Mouse (Mus musculus): ENCODE data around the gene Tuba3b. TPM values are rescaled to one million over a fixed set of nuclear protein-coding genes. Genes with fewer than 3 reads are reported as not detected.

Gene Tuba3b
- polyA plus RNA-seq, 1 experiment from 2014 or later, result not detected

DNA sequence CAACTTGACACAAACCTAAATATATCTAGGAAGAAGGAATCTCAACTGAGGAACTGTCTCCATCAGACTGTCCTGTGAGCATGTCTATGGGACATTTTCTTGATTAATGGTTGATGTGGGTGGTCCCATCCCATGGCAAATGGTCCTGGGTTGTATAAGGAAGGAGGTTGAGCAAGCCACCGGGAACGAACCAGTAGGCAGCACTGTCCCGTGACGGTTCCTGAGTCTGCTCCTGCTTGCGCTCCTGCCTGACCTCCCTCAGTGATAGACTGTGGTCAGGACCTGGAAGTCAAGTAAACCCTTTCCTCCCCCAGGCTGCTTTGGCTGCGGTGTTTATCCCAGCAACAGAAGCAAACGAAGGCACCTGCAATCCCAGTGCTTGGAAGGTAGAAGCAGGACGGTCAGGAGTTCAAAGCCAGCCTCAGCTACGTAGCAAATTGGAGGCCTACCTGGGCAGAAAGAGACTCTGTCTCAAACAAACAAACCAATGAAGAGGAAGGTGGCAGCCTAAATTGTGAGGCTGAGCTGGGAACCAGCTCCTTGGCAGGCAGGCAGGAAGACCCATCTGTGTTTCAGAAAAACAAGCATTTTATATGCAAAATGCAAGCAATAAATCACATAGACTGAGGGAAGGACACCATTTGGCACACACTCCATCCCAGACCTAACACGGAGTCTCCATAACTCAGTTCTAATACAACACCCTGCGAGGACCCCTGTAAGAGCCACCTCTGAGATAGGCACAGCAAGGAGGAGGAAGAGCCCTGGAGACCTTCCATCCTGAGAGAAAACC is 24.9 kb upstream of the Tuba3b start:
- Histone ChIP-seq H3K27me3 (no peaks in the 10 kb centered on the region), H3K27ac (replicated peaks) (no peak overlapping the region; the same call in 1 of the 2 replicates), H3K9ac (no peak overlapping the region), H3K4me3 (no peak overlapping the region), H3K36me3 (no peaks in the 10 kb centered on the region), H3K4me2 (no peak overlapping the region), H3K4me1 (replicated peaks) (peaks cover 26% of the 10 kb centered on the region), H3K9me3 (no peaks in the 10 kb centered on the region)
- WGBS, result 67% methylated on average over 11 of the region's 11 CpGs
- no peak for ATAC-seq (ENCODE audit: low read depth)

DNA sequence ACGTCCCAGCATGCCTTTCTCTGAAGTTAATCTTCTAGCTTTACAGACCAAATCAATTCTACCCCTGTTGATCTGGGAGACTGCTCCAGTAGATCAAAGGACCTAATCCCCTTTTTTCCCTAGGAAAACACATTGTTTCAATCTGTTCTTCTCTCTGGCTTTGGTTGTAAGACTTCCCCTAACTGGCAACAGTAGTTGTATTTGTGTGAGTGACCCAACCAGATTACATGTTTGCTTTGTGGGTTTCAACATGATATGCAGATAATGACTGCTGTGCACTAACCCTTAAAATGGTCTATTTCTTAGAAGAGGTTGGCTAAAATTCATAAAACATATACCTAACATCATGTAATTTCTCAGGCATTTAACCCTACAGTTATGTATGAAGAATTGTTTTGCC is 24.0 kb upstream of the Tuba3b start:
- 88% methylated on average over 1 of the region's 1 CpGs for WGBS
- peaks cover 24% of the 10 kb centered on the region for H3K4me1 ChIP-seq (replicated peaks)
- H3K9ac ChIP-seq, result no peak overlapping the region
- no peaks in the 10 kb centered on the region for H3K27me3 ChIP-seq
- no peaks in the 10 kb centered on the region for H3K9me3 ChIP-seq
- ATAC-seq (ENCODE audit: low read depth), result no peak
- no peak overlapping the region for H3K4me3 ChIP-seq
- no peak overlapping the region for H3K4me2 ChIP-seq
- no peak overlapping the region for H3K27ac ChIP-seq (replicated peaks)
- H3K36me3 ChIP-seq, result no peaks in the 10 kb centered on the region

- no peaks in the 10 kb centered on the region for H3K9me3 ChIP-seq
- H3K36me3 ChIP-seq, result no peaks in the 10 kb centered on the region
- peak overlapping the region; percentile 56 for H3K27ac ChIP-seq (replicated peaks)
- ATAC-seq (ENCODE audit: low read depth), result no peak
- H3K27me3 ChIP-seq, result no peaks in the 10 kb centered on the region
- H3K4me2 ChIP-seq, result no peak overlapping the region
- H3K4me1 ChIP-seq (replicated peaks), result peaks cover 24% of the 10 kb centered on the region
- H3K4me3 ChIP-seq, result no peak overlapping the region
- 66% methylated on average over 6 of the region's 6 CpGs for WGBS
- no peak overlapping the region for H3K9ac ChIP-seq
Measured at GRCm38 (mm10) chr6:145592036-145592435, 23.5 kb upstream of the Tuba3b start.

DNA sequence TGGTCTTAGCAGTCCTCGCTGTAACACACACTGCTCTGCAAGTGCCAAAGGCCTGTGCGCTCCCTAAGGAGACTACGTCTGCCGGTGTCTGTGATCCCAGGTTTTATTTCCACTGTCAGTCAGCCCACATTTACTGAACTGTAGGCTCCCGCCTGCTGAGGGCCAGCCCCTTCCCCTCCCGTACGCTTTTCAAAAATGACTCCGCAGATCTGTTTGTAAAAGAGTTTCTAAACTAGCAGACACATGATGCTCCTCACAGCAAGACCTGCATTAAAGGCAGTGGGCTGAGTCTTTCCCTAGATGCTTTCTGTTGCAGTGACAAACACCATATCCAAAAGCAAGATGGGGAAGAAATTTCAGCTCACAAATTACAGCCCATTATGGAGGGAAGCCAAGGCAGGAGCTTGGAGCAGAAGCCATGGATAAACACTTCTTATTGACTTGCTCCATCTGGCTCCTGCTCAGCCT is 23.0 kb upstream of the Tuba3b start:
- ATAC-seq (ENCODE audit: low read depth), result no peak
- Histone ChIP-seq H3K36me3 (no peaks in the 10 kb centered on the region), H3K9ac (no peak overlapping the region), H3K4me3 (no peak overlapping the region), H3K9me3 (no peaks in the 10 kb centered on the region), H3K4me1 (replicated peaks) (peaks cover 24% of the 10 kb centered on the region), H3K4me2 (0 out of 2 replicates have a peak overlapping the region, but pooled peaks have one; percentile 4), H3K27ac (replicated peaks) (peak overlapping the region; percentile 56), H3K27me3 (no peaks in the 10 kb centered on the region)
- WGBS, result 32% methylated on average over 8 of the region's 8 CpGs

GRCm38 (mm10) chr6:145593991-145594390 is 21.6 kb upstream of the Tuba3b start:
- no peaks in the 10 kb centered on the region for H3K27me3 ChIP-seq
- no peak overlapping the region for H3K4me2 ChIP-seq
- 55% methylated on average over 7 of the region's 7 CpGs for WGBS
- ATAC-seq (ENCODE audit: low read depth), result no peak
- H3K9ac ChIP-seq, result no peak overlapping the region
- H3K9me3 ChIP-seq, result no peaks in the 10 kb centered on the region
- H3K4me3 ChIP-seq, result no peak overlapping the region
- H3K4me1 ChIP-seq (replicated peaks), result peaks cover 24% of the 10 kb centered on the region
- H3K27ac ChIP-seq (replicated peaks), result no peak overlapping the region
- H3K36me3 ChIP-seq, result no peaks in the 10 kb centered on the region

DNA sequence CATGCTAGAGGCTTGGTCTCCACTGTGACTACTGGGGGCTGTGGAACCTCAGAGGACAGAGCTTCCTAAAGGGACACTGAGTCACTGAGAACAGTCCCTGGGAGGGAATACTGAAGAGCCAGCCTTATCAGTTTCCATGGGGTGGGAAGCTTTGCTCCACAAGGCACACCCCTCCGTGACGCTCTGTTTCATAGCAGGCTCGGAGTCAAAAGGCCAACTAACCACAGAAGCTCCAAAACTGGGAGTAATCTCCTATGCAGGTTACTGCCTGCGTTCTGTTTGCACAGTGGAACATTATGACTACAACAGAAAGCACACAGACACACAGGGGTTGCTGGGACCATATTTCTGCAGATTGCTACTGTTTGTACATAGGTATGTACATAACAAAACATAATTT is 19.7 kb upstream of the Tuba3b start:
- WGBS, result 79% methylated on average over 4 of the region's 4 CpGs
- Histone ChIP-seq H3K36me3 (no peaks in the 10 kb centered on the region), H3K27me3 (no peaks in the 10 kb centered on the region), H3K9me3 (no peaks in the 10 kb centered on the region), H3K4me3 (no peak overlapping the region), H3K9ac (no peak overlapping the region), H3K4me2 (no peak overlapping the region), H3K27ac (replicated peaks) (no peak overlapping the region), H3K4me1 (replicated peaks) (peaks cover 19% of the 10 kb centered on the region)
- no peak for ATAC-seq (ENCODE audit: low read depth)

DNA sequence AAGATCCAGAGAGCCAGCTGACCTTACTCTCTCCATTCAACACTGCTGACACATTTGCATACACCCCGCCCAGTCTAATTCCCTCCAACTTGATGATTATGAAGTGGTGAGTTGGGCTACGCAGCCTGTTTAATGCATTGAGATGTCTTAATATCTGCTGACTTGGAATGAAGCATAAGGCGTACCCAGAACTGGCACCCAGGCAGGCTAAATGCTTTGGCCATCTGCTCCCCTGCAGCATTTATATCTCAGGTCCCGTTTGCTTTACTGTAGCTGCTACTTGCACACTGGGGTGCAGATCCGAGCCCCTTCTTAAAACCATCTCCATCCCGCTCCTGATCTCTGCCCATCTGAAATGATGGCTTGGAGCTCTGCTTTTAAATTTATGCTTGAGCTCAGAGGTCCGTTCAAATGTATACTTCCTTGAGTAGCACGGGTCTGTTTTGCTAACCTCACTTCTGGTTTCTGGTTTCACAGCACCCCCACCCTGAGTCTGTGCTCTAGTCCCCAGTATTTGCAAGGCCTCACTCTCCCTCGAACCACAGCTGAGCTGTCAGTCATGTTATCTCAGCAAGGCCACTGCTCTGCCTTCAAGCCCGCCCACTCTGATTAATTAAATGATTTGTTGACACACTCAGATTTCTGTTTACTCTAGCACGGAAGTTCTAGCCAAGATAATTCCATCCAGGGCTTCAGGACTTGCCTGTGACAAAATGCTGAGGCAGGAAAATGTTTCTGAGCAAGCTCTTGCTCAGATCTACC is 16.6 kb upstream of the Tuba3b start:
- no peak for ATAC-seq (ENCODE audit: low read depth)
- Histone ChIP-seq H3K4me2 (no peak overlapping the region), H3K27ac (replicated peaks) (no peak overlapping the region), H3K36me3 (no peaks in the 10 kb centered on the region), H3K4me3 (no peak overlapping the region), H3K9ac (no peak overlapping the region), H3K27me3 (no peaks in the 10 kb centered on the region), H3K4me1 (replicated peaks) (peaks cover under 1% of the 10 kb centered on the region; the same call in 1 of the 2 replicates), H3K9me3 (no peaks in the 10 kb centered on the region)
- WGBS, result 68% methylated on average over 11 of the region's 11 CpGs

GRCm38 (mm10) chr6:145604126-145604525 is 11.4 kb upstream of the Tuba3b start:
- 13% methylated on average over 2 of the region's 2 CpGs for WGBS
- no peak overlapping the region for H3K9ac ChIP-seq
- H3K27ac ChIP-seq (replicated peaks), result 0 out of 2 replicates have a peak overlapping the region, but pooled peaks have one; percentile 29
- no peak overlapping the region for H3K4me2 ChIP-seq
- H3K4me3 ChIP-seq, result no peak overlapping the region
- H3K9me3 ChIP-seq, result no peaks in the 10 kb centered on the region
- ATAC-seq (ENCODE audit: low read depth), result no peak
- peaks cover 21% of the 10 kb centered on the region for H3K4me1 ChIP-seq (replicated peaks)
- H3K27me3 ChIP-seq, result no peaks in the 10 kb centered on the region
- H3K36me3 ChIP-seq, result no peaks in the 10 kb centered on the region

DNA sequence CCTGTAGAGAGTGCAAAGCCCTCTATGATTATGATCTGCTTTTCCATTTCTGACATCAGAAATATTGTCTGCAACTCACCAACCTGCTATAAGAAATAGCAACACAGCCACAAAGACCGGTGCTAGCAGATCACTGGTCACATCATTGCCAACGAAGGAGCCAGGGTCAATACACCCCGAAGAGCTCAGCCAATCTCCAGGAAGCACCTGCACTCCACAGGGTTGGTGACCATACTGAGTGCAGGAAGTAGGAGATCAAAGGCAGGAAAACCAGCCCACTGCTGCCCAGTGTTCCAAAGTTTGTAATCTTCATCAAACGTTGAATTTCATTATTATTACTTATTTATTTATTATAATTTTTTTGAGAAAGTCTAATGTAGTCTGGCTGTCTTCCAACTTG is 10.9 kb upstream of the Tuba3b start:
- 73% methylated on average over 4 of the region's 4 CpGs for WGBS
- Histone ChIP-seq H3K36me3 (no peaks in the 10 kb centered on the region), H3K4me1 (replicated peaks) (peaks cover 21% of the 10 kb centered on the region), H3K27ac (replicated peaks) (peak overlapping the region; percentile 54; the same call in 1 of the 2 replicates), H3K9me3 (no peaks in the 10 kb centered on the region), H3K4me3 (no peak overlapping the region), H3K27me3 (no peaks in the 10 kb centered on the region), H3K4me2 (no peak overlapping the region), H3K9ac (no peak overlapping the region)
- no peak for ATAC-seq (ENCODE audit: low read depth)

DNA sequence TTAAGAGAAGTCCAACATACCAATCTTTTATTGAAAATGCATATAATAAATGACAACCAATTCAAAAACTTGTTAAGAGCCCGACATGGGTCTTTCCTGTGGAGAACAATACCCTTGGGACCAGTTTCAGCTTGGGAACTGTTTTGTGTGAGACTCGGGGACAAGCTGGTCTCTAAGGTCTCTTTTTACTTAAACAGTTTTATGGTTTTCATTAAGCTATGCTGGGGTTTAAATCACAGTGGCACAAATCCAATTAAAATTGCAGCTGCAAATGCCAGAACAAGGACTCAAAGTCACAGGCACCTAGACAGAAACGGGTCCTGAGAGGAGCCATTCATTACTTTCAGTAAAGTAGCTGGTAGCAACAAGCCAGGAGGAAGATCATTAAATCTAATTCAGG is 10.4 kb upstream of the Tuba3b start:
- Histone ChIP-seq H3K4me2 (no peak overlapping the region), H3K9me3 (no peaks in the 10 kb centered on the region), H3K9ac (no peak overlapping the region), H3K4me3 (no peak overlapping the region), H3K4me1 (replicated peaks) (peaks cover 21% of the 10 kb centered on the region), H3K36me3 (no peaks in the 10 kb centered on the region), H3K27ac (replicated peaks) (peak overlapping the region; percentile 54; the same call in 1 of the 2 replicates), H3K27me3 (no peaks in the 10 kb centered on the region)
- no peak for ATAC-seq (ENCODE audit: low read depth)
- WGBS, result 11% methylated on average over 3 of the region's 3 CpGs

DNA sequence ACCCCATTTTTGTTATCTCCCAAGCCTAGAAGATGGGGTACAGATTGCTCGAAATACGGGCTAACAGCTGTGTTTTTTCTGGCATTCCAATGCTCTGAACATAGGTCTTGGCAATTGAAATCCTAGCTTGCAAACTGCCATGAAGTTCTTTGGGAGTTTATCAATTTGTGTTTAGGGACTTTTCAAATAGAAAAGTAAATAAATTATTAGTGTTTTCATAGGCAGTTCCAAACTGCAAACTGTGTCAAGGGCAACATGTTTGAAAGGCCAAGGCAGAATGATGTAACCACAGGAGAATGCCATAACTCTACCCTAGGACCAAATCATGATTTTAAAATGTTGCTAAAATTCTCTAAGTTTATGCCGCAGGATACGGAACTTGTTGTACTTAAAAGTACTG is 7.8 kb upstream of the Tuba3b start:
- Histone ChIP-seq H3K9ac (no peak overlapping the region), H3K9me3 (no peaks in the 10 kb centered on the region), H3K27ac (replicated peaks) (no peak overlapping the region), H3K36me3 (no peaks in the 10 kb centered on the region), H3K27me3 (no peaks in the 10 kb centered on the region), H3K4me3 (no peak overlapping the region), H3K4me2 (no peak overlapping the region), H3K4me1 (replicated peaks) (peaks cover 21% of the 10 kb centered on the region)
- no peak for ATAC-seq (ENCODE audit: low read depth)
- 90% methylated on average over 4 of the region's 4 CpGs for WGBS

- Histone ChIP-seq H3K4me1 (replicated peaks) (peaks cover 21% of the 10 kb centered on the region), H3K9ac (no peak overlapping the region), H3K9me3 (no peaks in the 10 kb centered on the region), H3K36me3 (no peaks in the 10 kb centered on the region), H3K27ac (replicated peaks) (no peak overlapping the region), H3K4me2 (no peak overlapping the region), H3K4me3 (no peak overlapping the region), H3K27me3 (no peaks in the 10 kb centered on the region)
- no peak for ATAC-seq (ENCODE audit: low read depth)
- 88% methylated on average over 5 of the region's 5 CpGs for WGBS
Measured at GRCm38 (mm10) chr6:145608693-145609092, 6.9 kb upstream of the Tuba3b start.

Measured in neural tube, embryonic 13.5 days (tissue).